Mouse (Mus musculus) C2C12 (cell line): ENCODE measurements at regions not wholly inside any gene's neighbourhood (a gene's known extent, or its start where the extent isn't known, plus 50 kb on each side); places are given as distances from the start of the nearest gene placed in this dataset.
A peak's percentile ranks its signal among the peaks of the same experiment; 100 is the strongest.

Experiments
- H3K27me3 ChIP-seq: one replicate; pipeline ENCODE4 v1.6.1; 2011; ENCODE audit not compliant: control insufficient read depth, insufficient read depth, insufficient read length
- H3K36me3 ChIP-seq: one replicate; pipeline ENCODE4 v1.6.1; 2011; ENCODE audit not compliant: control insufficient read depth, insufficient read depth
- H3K4me3 ChIP-seq: one replicate; pipeline ENCODE4 v1.5.1; 2011; ENCODE audit warnings: mild to moderate bottlenecking, control low read depth; ENCODE audit not compliant: poor library complexity, insufficient read depth, severe bottlenecking
- H3K79me2 ChIP-seq: one replicate; pipeline ENCODE4 v1.6.1; 2011; ENCODE audit not compliant: control insufficient read depth, insufficient read depth
- H3K79me3 ChIP-seq: one replicate; pipeline ENCODE4 v1.6.1; 2011; ENCODE audit warnings: low read depth, control low read depth
- H3ac ChIP-seq: one replicate; pipeline ENCODE3; 2011; ENCODE audit warnings: low read depth; ENCODE audit not compliant: control insufficient read depth, insufficient read length
- CEBPB ChIP-seq: IDR thresholded peaks from one replicate; pipeline ENCODE4 v1.6.1; 2011; ENCODE audit warnings: low read depth, mild to moderate bottlenecking, control low read depth, moderate library complexity
- CTCF ChIP-seq: IDR thresholded peaks from one replicate; pipeline ENCODE4 v1.5.1; 2011; ENCODE audit not compliant: control insufficient read depth, insufficient read depth, insufficient read length
- FOSL1 ChIP-seq: IDR thresholded peaks from one replicate; pipeline ENCODE4 v1.8.0; 2011; ENCODE audit warnings: mild to moderate bottlenecking, low read length; ENCODE audit not compliant: poor library complexity, insufficient read depth, severe bottlenecking
- MAX ChIP-seq: IDR thresholded peaks from one replicate; pipeline ENCODE4 v1.6.1; 2011; ENCODE audit warnings: mild to moderate bottlenecking, control low read depth
- MYOD1 ChIP-seq: IDR thresholded peaks from one replicate; pipeline ENCODE4 v1.6.1; 2011; ENCODE audit warnings: low read depth; ENCODE audit not compliant: control insufficient read depth, insufficient read length
- MYOG ChIP-seq: IDR thresholded peaks from one replicate; pipeline ENCODE4 v1.6.1; 2011; ENCODE audit not compliant: control insufficient read depth, insufficient read length; ENCODE audit errors: extremely low read depth
- USF1 ChIP-seq: IDR thresholded peaks from one replicate; pipeline ENCODE4 v1.6.1; 2011; ENCODE audit warnings: low read depth, mild to moderate bottlenecking, control low read depth, moderate library complexity

- Histone ChIP-seq H3K4me3 (no peak overlapping the region), H3K36me3 (no peaks in the 10 kb centered on the region), H3K79me2 (no peaks in the 10 kb centered on the region), H3K79me3 (no peaks in the 10 kb centered on the region), H3ac (no peak overlapping the region), H3K27me3 (no peaks in the 10 kb centered on the region)
- TF ChIP-seq FOSL1 (no peak), CEBPB (no peak), MAX (no peak), USF1 (no peak), CTCF (no peak), MYOG (no peak), MYOD1 (no peak)
Measured at GRCm38 (mm10) chr13:101202565-101203313, 369.5 kb upstream of the Slc30a5 start.

DNA sequence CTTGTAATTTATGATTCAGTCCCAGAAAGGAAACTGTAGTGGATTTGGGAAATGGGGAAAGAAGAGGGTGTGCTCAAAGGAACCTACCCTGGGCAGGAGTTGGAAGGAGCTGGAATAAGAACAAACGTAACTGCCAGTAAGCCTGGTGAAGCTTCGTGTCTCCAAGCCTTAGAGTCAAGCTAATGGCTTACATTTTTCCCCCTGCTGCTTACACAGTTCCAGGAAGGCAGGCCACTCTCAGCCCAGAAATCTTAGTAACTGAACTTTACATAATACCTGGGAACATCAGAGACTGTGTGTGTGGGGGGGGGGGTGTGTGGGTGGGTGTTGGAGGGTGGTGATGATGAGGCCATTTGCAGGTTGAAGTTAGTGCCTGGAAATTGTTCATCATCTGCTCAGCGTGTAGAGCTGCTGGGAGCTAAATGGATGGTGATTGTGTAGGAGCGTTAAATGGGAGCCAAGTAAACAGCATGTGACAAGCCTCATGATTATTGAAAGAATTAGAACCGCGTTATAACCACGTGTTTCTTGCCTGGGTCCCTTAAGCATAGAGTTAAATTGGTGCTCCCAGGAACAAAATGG lies 357.1 kb upstream of the Slc30a5 start:
- H3K4me3 ChIP-seq, result no peak overlapping the region
- H3K36me3 ChIP-seq, result no peaks in the 10 kb centered on the region
- no peaks in the 10 kb centered on the region for H3K27me3 ChIP-seq
- no peak overlapping the region for H3ac ChIP-seq
- TF ChIP-seq CTCF, result no peak
- TF ChIP-seq MYOD1, result no peak
- TF ChIP-seq CEBPB, result no peak
- no peak for TF ChIP-seq MYOG
- no peak for TF ChIP-seq USF1
- no peak for TF ChIP-seq MAX
- TF ChIP-seq FOSL1, result no peak
- no peaks in the 10 kb centered on the region for H3K79me2 ChIP-seq
- no peaks in the 10 kb centered on the region for H3K79me3 ChIP-seq

- Histone ChIP-seq H3K79me3 (no peaks in the 10 kb centered on the region), H3K27me3 (no peaks in the 10 kb centered on the region), H3ac (no peak overlapping the region), H3K79me2 (no peaks in the 10 kb centered on the region), H3K36me3 (no peaks in the 10 kb centered on the region), H3K4me3 (no peak overlapping the region)
- TF ChIP-seq MYOG, result no peak
- no peak for TF ChIP-seq USF1
- TF ChIP-seq MYOD1, result no peak
- TF ChIP-seq MAX, result no peak
- no peak for TF ChIP-seq CTCF
- TF ChIP-seq FOSL1, result no peak
- no peak for TF ChIP-seq CEBPB
Measured at GRCm38 (mm10) chr13:101182387-101182786, 349.2 kb upstream of the Slc30a5 start.

- no peaks in the 10 kb centered on the region for H3K36me3 ChIP-seq
- H3ac ChIP-seq, result no peak overlapping the region
- H3K79me3 ChIP-seq, result no peaks in the 10 kb centered on the region
- no peaks in the 10 kb centered on the region for H3K79me2 ChIP-seq
- no peak overlapping the region for H3K4me3 ChIP-seq
- no peaks in the 10 kb centered on the region for H3K27me3 ChIP-seq
- TF ChIP-seq CEBPB (no peak), MYOG (no peak), MYOD1 (no peak), USF1 (no peak), FOSL1 (no peak), CTCF (no peak)
Measured at GRCm38 (mm10) chr13:101175017-101175689, 341.9 kb upstream of the Slc30a5 start.

DNA sequence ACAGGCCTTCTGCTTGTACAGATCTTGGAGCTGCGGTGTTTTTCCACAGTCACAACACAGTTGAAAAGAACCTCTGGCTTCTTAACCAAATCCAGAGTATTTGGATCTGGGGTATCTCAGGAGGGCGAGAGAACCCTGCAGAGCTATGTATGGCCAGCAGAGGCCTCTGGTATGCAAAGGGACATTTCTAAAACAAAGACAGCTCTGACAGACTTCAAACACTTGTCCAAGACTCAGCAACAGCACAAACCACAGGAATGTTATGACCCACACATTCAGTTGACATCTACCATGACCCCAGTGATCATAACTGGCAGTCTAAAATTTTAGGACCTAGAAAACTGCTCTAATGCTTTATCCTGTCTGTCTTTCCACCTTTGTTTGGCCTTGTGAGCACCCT lies 328.5 kb upstream of the Slc30a5 start:
- Histone ChIP-seq H3K4me3 (no peak overlapping the region), H3K79me3 (no peaks in the 10 kb centered on the region), H3K36me3 (no peaks in the 10 kb centered on the region), H3ac (no peak overlapping the region), H3K79me2 (no peaks in the 10 kb centered on the region), H3K27me3 (no peaks in the 10 kb centered on the region)
- peak; percentile 11 for TF ChIP-seq MYOD1
- TF ChIP-seq CEBPB, result no peak
